19 mouse cellular contexts compared by ENCODE assay signal in genomic region chr4:149392359-149392758, GRCm38 (mm10). TPM values are rescaled to one million over a fixed set of nuclear protein-coding genes. Genes with fewer than 3 reads are reported as not detected.
DNase-seq lines count a peak whose midpoint lies in the region; ATAC-seq and TF ChIP-seq lines count a peak whose summit lies in the region.
"Had no signal": no experiment of that assay in that cellular context is flagged by ENCODE, and none has a peak within 500 bp of the region (broad histone marks: within the 10 kb centered on the region; RNA-seq: fewer than 3 reads in every experiment).

No protein-coding gene starts in this region.

- peaks cover 49% of the 10 kb centered on the region for H3K4me1 ChIP-seq in heart, embryonic 15.5 days (replicated peaks)
- H3K4me1 ChIP-seq in midbrain, postnatal 0 days (ENCODE audit: insufficient read depth, low read length): no peaks in the 10 kb centered on the region
- no peaks in the 10 kb centered on the region for H3K4me1 ChIP-seq in midbrain, embryonic 16.5 days (ENCODE audit: control insufficient read depth, insufficient read depth, low read length)
- H3K4me1 ChIP-seq in intestine, embryonic 14.5 days (replicated peaks; ENCODE audit: control insufficient read depth, insufficient read depth, low read length): peaks cover 10% of the 10 kb centered on the region; the same call in 1 of the 2 replicates
- 0 out of 2 replicates have a peak, but pooled peaks cover 5% of the 10 kb centered on the region for H3K4me1 ChIP-seq in stomach, postnatal 0 days (replicated peaks; ENCODE audit: control insufficient read depth, insufficient read depth)
- H3K4me1 ChIP-seq: midbrain, embryonic 13.5 days had no signal

- no peak for TF ChIP-seq CTCF in midbrain, postnatal 0 days (IDR thresholded peaks at IDR 0.05)
- TF ChIP-seq CTCF in stomach, postnatal 0 days (IDR thresholded peaks at IDR 0.05; ENCODE audit: low read depth): no peak

- H3K36me3 ChIP-seq in heart, embryonic 15.5 days: peaks cover 13% of the 10 kb centered on the region; the same call in 1 of the 2 replicates
- H3K36me3 ChIP-seq in midbrain, postnatal 0 days (ENCODE audit: insufficient read depth, low read length): no peaks in the 10 kb centered on the region; the same call in 1 of the 2 replicates
- H3K36me3 ChIP-seq in midbrain, embryonic 16.5 days (ENCODE audit: control insufficient read depth, insufficient read depth, low read length): no peaks in the 10 kb centered on the region
- peaks cover 25% of the 10 kb centered on the region for H3K36me3 ChIP-seq in intestine, embryonic 14.5 days (ENCODE audit: control insufficient read depth, insufficient read depth, low read length)
- no peaks in the 10 kb centered on the region; the same call in 1 of the 2 replicates for H3K36me3 ChIP-seq in stomach, postnatal 0 days (ENCODE audit: control insufficient read depth, insufficient read depth, low read length)

- peak overlapping the region; percentile 53 for H3K27ac ChIP-seq in heart, embryonic 15.5 days
- H3K27ac ChIP-seq in midbrain, postnatal 0 days (ENCODE audit: low read depth, low read length): no peak overlapping the region
- H3K27ac ChIP-seq in midbrain, embryonic 16.5 days (ENCODE audit: low read length): no peak overlapping the region
- H3K27ac ChIP-seq in intestine, embryonic 14.5 days (ENCODE audit: low read depth): 0 out of 2 replicates have a peak overlapping the region, but pooled peaks have one; percentile 2
- peak overlapping the region; percentile 81 for H3K27ac ChIP-seq in stomach, postnatal 0 days (replicated peaks)
- H3K27ac ChIP-seq: kidney, embryonic 15.5 days; left cerebral cortex, adult 2 months; limb, embryonic 10.5 days; liver, embryonic 14.5 days; midbrain, embryonic 13.5 days had no signal

- H3K4me3 ChIP-seq in heart, embryonic 15.5 days: no peak overlapping the region
- H3K4me3 ChIP-seq in midbrain, postnatal 0 days (ENCODE audit: low read depth, low read length): no peak overlapping the region
- no peak overlapping the region for H3K4me3 ChIP-seq in midbrain, embryonic 16.5 days (ENCODE audit: low read depth, low read length)
- H3K4me3 ChIP-seq in intestine, embryonic 14.5 days (ENCODE audit: low read depth, low read length): no peak overlapping the region
- H3K4me3 ChIP-seq in stomach, postnatal 0 days (ENCODE audit: low read depth, low read length): no peak overlapping the region
- H3K4me3 ChIP-seq: kidney, embryonic 15.5 days; left cerebral cortex, adult 2 months; limb, embryonic 10.5 days; midbrain, embryonic 13.5 days had no signal

- 33% methylated on average over 4 of the region's 4 CpGs for WGBS in heart, embryonic 15.5 days
- WGBS in midbrain, postnatal 0 days: 77% methylated on average over 4 of the region's 4 CpGs
- WGBS in midbrain, embryonic 16.5 days: 81% methylated on average over 4 of the region's 4 CpGs
- 64% methylated on average over 4 of the region's 4 CpGs for WGBS in intestine, embryonic 14.5 days
- WGBS in stomach, postnatal 0 days: 45% methylated on average over 4 of the region's 4 CpGs

- H3K9me3 ChIP-seq in heart, embryonic 15.5 days (replicated peaks): no peaks in the 10 kb centered on the region
- no peaks in the 10 kb centered on the region for H3K9me3 ChIP-seq in midbrain, postnatal 0 days (ENCODE audit: low read length)
- H3K9me3 ChIP-seq in midbrain, embryonic 16.5 days (replicated peaks; ENCODE audit: control insufficient read depth, low read length, poor library complexity, severe bottlenecking): no peaks in the 10 kb centered on the region
- H3K9me3 ChIP-seq in intestine, embryonic 14.5 days (ENCODE audit: control insufficient read depth, low read length): no peaks in the 10 kb centered on the region
- no peaks in the 10 kb centered on the region for H3K9me3 ChIP-seq in stomach, postnatal 0 days (ENCODE audit: control insufficient read depth, low read length)
- H3K9me3 ChIP-seq: kidney, embryonic 15.5 days; limb, embryonic 10.5 days; midbrain, embryonic 13.5 days had no signal

- no peaks in the 10 kb centered on the region for H3K27me3 ChIP-seq in heart, embryonic 15.5 days
- H3K27me3 ChIP-seq in midbrain, postnatal 0 days (ENCODE audit: insufficient read depth, low read length): no peaks in the 10 kb centered on the region
- H3K27me3 ChIP-seq in midbrain, embryonic 16.5 days (ENCODE audit: control insufficient read depth, insufficient read depth, low read depth, low read length): no peaks in the 10 kb centered on the region
- no peaks in the 10 kb centered on the region for H3K27me3 ChIP-seq in intestine, embryonic 14.5 days (replicated peaks; ENCODE audit: control insufficient read depth, insufficient read depth, low read length)
- no peaks in the 10 kb centered on the region for H3K27me3 ChIP-seq in stomach, postnatal 0 days (ENCODE audit: control insufficient read depth, insufficient read depth, low read length)
- H3K27me3 ChIP-seq: kidney, embryonic 15.5 days; midbrain, embryonic 13.5 days had no signal

- intact Hi-C loops in heart, postnatal 36 days (cut with DNase I): no loop called here

- DNase-seq in heart, postnatal 36 days: no peak
- DNase-seq in midbrain, postnatal 0 days (ENCODE audit: low spot score): peak; percentile 21
- DNase-seq in intestine, embryonic 14.5 days (ENCODE audit: low spot score): no peak
- peak; percentile 66 for DNase-seq in stomach, postnatal 0 days (ENCODE audit: low spot score)
- no peak for DNase-seq in frontal cortex, postnatal 25 days (ENCODE audit: low spot score in 2 of 2)
- DNase-seq: cerebellum, adult 11-12 months; gastrocnemius, postnatal 36 days; heart, postnatal 14 days; retina, postnatal 1 day; thymus, postnatal 14 days had no signal

- no peak for TF ChIP-seq EP300 in stomach, postnatal 0 days (optimal IDR thresholded peaks at IDR 0.05)

- no peak overlapping the region for H3K4me2 ChIP-seq in heart, embryonic 15.5 days
- H3K4me2 ChIP-seq in midbrain, postnatal 0 days (ENCODE audit: low read depth, low read length, poor library complexity, severe bottlenecking): no peak overlapping the region
- no peak overlapping the region for H3K4me2 ChIP-seq in midbrain, embryonic 16.5 days (ENCODE audit: low read length)
- no peak overlapping the region for H3K4me2 ChIP-seq in intestine, embryonic 14.5 days (ENCODE audit: low read length)
- H3K4me2 ChIP-seq in stomach, postnatal 0 days (replicated peaks; ENCODE audit: low read depth): no peak overlapping the region
- H3K4me2 ChIP-seq: kidney, embryonic 15.5 days; midbrain, embryonic 13.5 days had no signal

- no peak overlapping the region for H3K9ac ChIP-seq in heart, embryonic 15.5 days
- H3K9ac ChIP-seq in midbrain, postnatal 0 days (replicated peaks; ENCODE audit: low read length, poor library complexity, severe bottlenecking): no peak overlapping the region
- no peak overlapping the region for H3K9ac ChIP-seq in midbrain, embryonic 16.5 days (ENCODE audit: low read depth, low read length)
- H3K9ac ChIP-seq in intestine, embryonic 14.5 days (ENCODE audit: low read length): no peak overlapping the region
- no peak overlapping the region for H3K9ac ChIP-seq in stomach, postnatal 0 days (ENCODE audit: low read length)
- H3K9ac ChIP-seq: kidney, embryonic 15.5 days; liver, embryonic 14.5 days; midbrain, embryonic 13.5 days had no signal

- ATAC-seq in heart, embryonic 15.5 days (replicated peaks; ENCODE audit: insufficient number of reproducible peaks, insufficient read depth, low FRiP score, low read depth): no peak
- no peak for ATAC-seq in midbrain, postnatal 0 days (ENCODE audit: low FRiP score)
- ATAC-seq in midbrain, embryonic 16.5 days: no peak
- no peak for ATAC-seq in intestine, embryonic 14.5 days (replicated peaks; ENCODE audit: low FRiP score, low TSS enrichment, low read depth)
- peak; percentile 75 for ATAC-seq in stomach, postnatal 0 days (ENCODE audit: low FRiP score, low TSS enrichment)
- ATAC-seq: hindbrain, embryonic 16.5 days; lung, postnatal 0 days; midbrain, embryonic 13.5 days had no signal

RNA-seq across cellular contexts. Expression of gene Ube4b, which starts 34.2 kb away (rescaled TPM):
- polyA plus RNA-seq in heart, embryonic 15.5 days (2015; fragmentation: Nextera tagmentation; extraction: Ambion mirVana): 27.2 and 35.6 TPM in 2 replicates
- total RNA-seq in heart, postnatal 36 days (2021): 10 to 100 TPM; 48.6 to 50.6 TPM
- 94.4 and 113 TPM in 2 replicates for total RNA-seq in midbrain, postnatal 0 days (2014; rRNA removed)
- polyA plus RNA-seq in midbrain, postnatal 0 days (2015; fragmentation: Nextera tagmentation; extraction: Ambion mirVana): 46.2 and 51.9 TPM in 2 replicates
- polyA plus RNA-seq in midbrain, embryonic 16.5 days (2015; fragmentation: Nextera tagmentation; extraction: Ambion mirVana): 54.1 and 57.9 TPM in 2 replicates
- 40.8 and 42.5 TPM in 2 replicates for polyA plus RNA-seq in intestine, embryonic 14.5 days (2014; fragmentation: Nextera tagmentation; extraction: Ambion mirVana)
- 14.4 and 15.8 TPM in 2 replicates for polyA plus RNA-seq in stomach, postnatal 0 days (2015; fragmentation: Nextera tagmentation; extraction: Ambion mirVana)

Comparison
In these comparisons a context has a peak if more than half of its experiments do, and no peak if none do; other contexts are left out.
1. H3K27ac ChIP-seq: peak in heart, embryonic 15.5 days (single experiment), intestine, embryonic 14.5 days (single experiment) and stomach, postnatal 0 days (single experiment); none in midbrain, postnatal 0 days (single experiment) and midbrain, embryonic 16.5 days (single experiment).
2. DNase-seq: peak in midbrain, postnatal 0 days (single experiment) and stomach, postnatal 0 days (single experiment); none in heart, postnatal 36 days (0 of 2), intestine, embryonic 14.5 days (single experiment) and frontal cortex, postnatal 25 days (0 of 2).